Mouse (Mus musculus) thymus, adult 2 months (tissue): ENCODE results near the gene Tmem184b.

Experiments
- CTCF ChIP-seq: fragments of 200-500 bp; IDR thresholded peaks from 2 replicates; pipeline ENCODE4 v1.5.1; 2012; ENCODE audit warnings: mild to moderate bottlenecking, control low read depth, low read length, moderate library complexity, borderline replicate concordance; ENCODE audit not compliant: control insufficient read depth, poor library complexity, insufficient read depth; ENCODE audit errors: extremely low read depth
- POLR2A ChIP-seq: fragments of 200-500 bp; IDR thresholded peaks from 2 replicates; pipeline ENCODE4 v1.6.1; 2012; ENCODE audit warnings: mild to moderate bottlenecking, low read length, control low read depth, moderate library complexity; ENCODE audit not compliant: control insufficient read depth, poor library complexity, insufficient read depth; ENCODE audit errors: extremely low read depth

DNA sequence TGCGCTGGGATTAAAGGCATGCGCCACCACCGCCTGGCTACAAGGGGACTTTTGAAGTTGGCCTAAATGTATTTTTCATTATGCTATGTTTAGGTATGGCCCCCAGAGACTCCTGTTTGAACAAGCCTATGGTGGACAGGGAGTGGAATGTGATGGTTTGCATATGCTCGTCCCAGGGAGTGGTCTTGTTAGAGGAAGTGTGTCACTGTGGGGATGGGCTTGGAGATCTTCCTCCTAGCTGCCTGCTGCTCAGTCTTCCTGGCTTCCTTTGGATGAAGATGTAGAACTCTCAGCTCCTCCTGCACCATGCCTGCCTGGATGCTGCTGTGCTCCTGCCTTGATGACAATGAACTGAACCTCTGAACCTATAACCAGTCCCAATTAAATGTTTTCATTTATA lies 72.8 kb downstream of the Tmem184b start:
- no peak for TF ChIP-seq CTCF
- TF ChIP-seq POLR2A = no peak
